Mouse (Mus musculus): ENCODE data around the gene Gpx7. TPM values are rescaled to one million over a fixed set of nuclear protein-coding genes. Genes with fewer than 3 reads are reported as not detected.

Gene Gpx7
- 21.5 and 21.8 TPM in 2 replicates for polyA plus RNA-seq (2014; fragmentation: Nextera tagmentation; extraction: Ambion mirVana)

- H3K36me3 ChIP-seq (ENCODE audit: control insufficient read depth, insufficient read depth, low read length), result no peaks in the 10 kb centered on the region
- H3K4me1 ChIP-seq (replicated peaks; ENCODE audit: control insufficient read depth, insufficient read depth, low read length), result peaks cover 4% of the 10 kb centered on the region; the same call in 1 of the 2 replicates
- WGBS, result 12% methylated on average over 15 of the region's 15 CpGs
- peak within 1 kb of the TSS; percentile 71 for H3K4me2 ChIP-seq
- peaks cover 13% of the 10 kb centered on the region for H3K27me3 ChIP-seq (replicated peaks; ENCODE audit: control insufficient read depth, insufficient read depth, low read length)
- ATAC-seq (replicated peaks; ENCODE audit: low FRiP score) (no peak), DNase-seq (ENCODE audit: low spot score) (no peak)
- H3K9ac ChIP-seq (ENCODE audit: low read depth, low read length), result peak within 1 kb of the TSS; percentile 50
- H3K27ac ChIP-seq (ENCODE audit: low read depth, low read length), result peak within 1 kb of the TSS; percentile 62
- no peaks in the 10 kb centered on the region for H3K9me3 ChIP-seq (ENCODE audit: control insufficient read depth, low read length)
- H3K4me3 ChIP-seq (ENCODE audit: low read depth, low read length), result peak within 1 kb of the TSS; percentile 49
These were observed at the start of gene Gpx7 for GRCm38 (mm10) chr4:108406861-108407401. Gene Gpx7, minus strand, starts transcription at chr4:108406961.

GRCm38 (mm10) chr4:108456028-108456427, 49.3 kb upstream of the Gpx7 start:
- Histone ChIP-seq H3K4me2 (no peak overlapping the region), H3K27me3 (replicated peaks; ENCODE audit: control insufficient read depth, insufficient read depth, low read length) (no peaks in the 10 kb centered on the region), H3K36me3 (ENCODE audit: control insufficient read depth, insufficient read depth, low read length) (no peaks in the 10 kb centered on the region), H3K4me1 (replicated peaks; ENCODE audit: control insufficient read depth, insufficient read depth, low read length) (peaks cover 16% of the 10 kb centered on the region), H3K9me3 (ENCODE audit: control insufficient read depth, low read length) (no peaks in the 10 kb centered on the region), H3K27ac (ENCODE audit: low read depth, low read length) (peak overlapping the region; percentile 22; the same call in 1 of the 2 replicates), H3K9ac (ENCODE audit: low read depth, low read length) (no peak overlapping the region), H3K4me3 (ENCODE audit: low read depth, low read length) (no peak overlapping the region)
- 48% methylated on average over 2 of the region's 2 CpGs for WGBS
- DNase-seq (ENCODE audit: low spot score), result no peak
- no peak for ATAC-seq (replicated peaks; ENCODE audit: low FRiP score)

GRCm38 (mm10) chr4:108448091-108448490, 41.3 kb upstream of the Gpx7 start:
- DNase-seq (ENCODE audit: low spot score) (no peak), ATAC-seq (replicated peaks; ENCODE audit: low FRiP score) (no peak)
- 39% methylated on average over 7 of the region's 7 CpGs for WGBS
- Histone ChIP-seq H3K4me1 (replicated peaks; ENCODE audit: control insufficient read depth, insufficient read depth, low read length) (no peaks in the 10 kb centered on the region), H3K27ac (ENCODE audit: low read depth, low read length) (no peak overlapping the region), H3K9ac (ENCODE audit: low read depth, low read length) (no peak overlapping the region), H3K9me3 (ENCODE audit: control insufficient read depth, low read length) (no peaks in the 10 kb centered on the region), H3K27me3 (replicated peaks; ENCODE audit: control insufficient read depth, insufficient read depth, low read length) (no peaks in the 10 kb centered on the region), H3K36me3 (ENCODE audit: control insufficient read depth, insufficient read depth, low read length) (no peaks in the 10 kb centered on the region), H3K4me2 (no peak overlapping the region), H3K4me3 (ENCODE audit: low read depth, low read length) (no peak overlapping the region)

- Histone ChIP-seq H3K27me3 (replicated peaks; ENCODE audit: control insufficient read depth, insufficient read depth, low read length) (no peaks in the 10 kb centered on the region), H3K9me3 (ENCODE audit: control insufficient read depth, low read length) (no peaks in the 10 kb centered on the region), H3K4me1 (replicated peaks; ENCODE audit: control insufficient read depth, insufficient read depth, low read length) (peaks cover 5% of the 10 kb centered on the region; the same call in 1 of the 2 replicates), H3K4me3 (ENCODE audit: low read depth, low read length) (no peak overlapping the region), H3K36me3 (ENCODE audit: control insufficient read depth, insufficient read depth, low read length) (no peaks in the 10 kb centered on the region), H3K27ac (ENCODE audit: low read depth, low read length) (no peak overlapping the region), H3K9ac (ENCODE audit: low read depth, low read length) (no peak overlapping the region), H3K4me2 (no peak overlapping the region)
- 58% methylated on average over 6 of the region's 6 CpGs for WGBS
- no peak for DNase-seq (ENCODE audit: low spot score)
- ATAC-seq (replicated peaks; ENCODE audit: low FRiP score), result no peak
These were observed 31.5 kb upstream of the Gpx7 start for GRCm38 (mm10) chr4:108438082-108438840.

- no peak for DNase-seq (ENCODE audit: low spot score)
- H3K4me1 ChIP-seq (replicated peaks; ENCODE audit: control insufficient read depth, insufficient read depth, low read length), result peaks cover 12% of the 10 kb centered on the region
- ATAC-seq (replicated peaks; ENCODE audit: low FRiP score), result no peak
- no peak overlapping the region for H3K4me3 ChIP-seq (ENCODE audit: low read depth, low read length)
- no peaks in the 10 kb centered on the region for H3K36me3 ChIP-seq (ENCODE audit: control insufficient read depth, insufficient read depth, low read length)
- H3K27ac ChIP-seq (ENCODE audit: low read depth, low read length), result no peak overlapping the region
- H3K4me2 ChIP-seq, result no peak overlapping the region
- no peak overlapping the region for H3K9ac ChIP-seq (ENCODE audit: low read depth, low read length)
- 67% methylated on average over 1 of the region's 1 CpGs for WGBS
- H3K9me3 ChIP-seq (ENCODE audit: control insufficient read depth, low read length), result no peaks in the 10 kb centered on the region
- no peaks in the 10 kb centered on the region for H3K27me3 ChIP-seq (replicated peaks; ENCODE audit: control insufficient read depth, insufficient read depth, low read length)
These were observed 29.5 kb upstream of the Gpx7 start for GRCm38 (mm10) chr4:108436225-108436624.

GRCm38 (mm10) chr4:108435646-108436045, 28.9 kb upstream of the Gpx7 start:
- ATAC-seq (replicated peaks; ENCODE audit: low FRiP score) (no peak), DNase-seq (ENCODE audit: low spot score) (no peak)
- H3K4me3 ChIP-seq (ENCODE audit: low read depth, low read length), result no peak overlapping the region
- no peaks in the 10 kb centered on the region for H3K36me3 ChIP-seq (ENCODE audit: control insufficient read depth, insufficient read depth, low read length)
- H3K9me3 ChIP-seq (ENCODE audit: control insufficient read depth, low read length), result no peaks in the 10 kb centered on the region
- no peak overlapping the region for H3K4me2 ChIP-seq
- H3K27ac ChIP-seq (ENCODE audit: low read depth, low read length), result peak overlapping the region; percentile 4; the same call in 1 of the 2 replicates
- WGBS, result 54% methylated on average over 3 of the region's 3 CpGs
- no peak overlapping the region for H3K9ac ChIP-seq (ENCODE audit: low read depth, low read length)
- H3K27me3 ChIP-seq (replicated peaks; ENCODE audit: control insufficient read depth, insufficient read depth, low read length), result no peaks in the 10 kb centered on the region
- peaks cover 16% of the 10 kb centered on the region for H3K4me1 ChIP-seq (replicated peaks; ENCODE audit: control insufficient read depth, insufficient read depth, low read length)

- H3K4me2 ChIP-seq, result no peak overlapping the region
- DNase-seq (ENCODE audit: low spot score), result no peak
- no peak for ATAC-seq (replicated peaks; ENCODE audit: low FRiP score)
- no peaks in the 10 kb centered on the region for H3K36me3 ChIP-seq (ENCODE audit: control insufficient read depth, insufficient read depth, low read length)
- 83% methylated on average over 3 of the region's 3 CpGs for WGBS
- no peak overlapping the region for H3K9ac ChIP-seq (ENCODE audit: low read depth, low read length)
- no peaks in the 10 kb centered on the region for H3K27me3 ChIP-seq (replicated peaks; ENCODE audit: control insufficient read depth, insufficient read depth, low read length)
- H3K27ac ChIP-seq (ENCODE audit: low read depth, low read length), result no peak overlapping the region
- peaks cover 17% of the 10 kb centered on the region for H3K4me1 ChIP-seq (replicated peaks; ENCODE audit: control insufficient read depth, insufficient read depth, low read length)
- H3K9me3 ChIP-seq (ENCODE audit: control insufficient read depth, low read length), result no peaks in the 10 kb centered on the region
- H3K4me3 ChIP-seq (ENCODE audit: low read depth, low read length), result no peak overlapping the region
These were observed 28.0 kb upstream of the Gpx7 start for GRCm38 (mm10) chr4:108434781-108435180.

- Histone ChIP-seq H3K4me1 (replicated peaks; ENCODE audit: control insufficient read depth, insufficient read depth, low read length) (peaks cover 17% of the 10 kb centered on the region), H3K4me3 (ENCODE audit: low read depth, low read length) (no peak overlapping the region), H3K4me2 (no peak overlapping the region), H3K9me3 (ENCODE audit: control insufficient read depth, low read length) (no peaks in the 10 kb centered on the region), H3K27me3 (replicated peaks; ENCODE audit: control insufficient read depth, insufficient read depth, low read length) (no peaks in the 10 kb centered on the region), H3K9ac (ENCODE audit: low read depth, low read length) (no peak overlapping the region), H3K36me3 (ENCODE audit: control insufficient read depth, insufficient read depth, low read length) (no peaks in the 10 kb centered on the region), H3K27ac (ENCODE audit: low read depth, low read length) (no peak overlapping the region)
- DNase-seq (ENCODE audit: low spot score), result no peak
- WGBS, result 69% methylated on average over 4 of the region's 4 CpGs
- no peak for ATAC-seq (replicated peaks; ENCODE audit: low FRiP score)
These were observed 27.5 kb upstream of the Gpx7 start for GRCm38 (mm10) chr4:108434221-108434620.

GRCm38 (mm10) chr4:108433341-108433740, 26.6 kb upstream of the Gpx7 start:
- no peak for DNase-seq (ENCODE audit: low spot score)
- Histone ChIP-seq H3K27me3 (replicated peaks; ENCODE audit: control insufficient read depth, insufficient read depth, low read length) (no peaks in the 10 kb centered on the region), H3K4me2 (no peak overlapping the region), H3K4me1 (replicated peaks; ENCODE audit: control insufficient read depth, insufficient read depth, low read length) (peaks cover 20% of the 10 kb centered on the region), H3K9me3 (ENCODE audit: control insufficient read depth, low read length) (no peaks in the 10 kb centered on the region), H3K36me3 (ENCODE audit: control insufficient read depth, insufficient read depth, low read length) (no peaks in the 10 kb centered on the region), H3K27ac (ENCODE audit: low read depth, low read length) (no peak overlapping the region), H3K4me3 (ENCODE audit: low read depth, low read length) (no peak overlapping the region), H3K9ac (ENCODE audit: low read depth, low read length) (no peak overlapping the region)
- WGBS, result 36% methylated on average over 6 of the region's 6 CpGs
- ATAC-seq (replicated peaks; ENCODE audit: low FRiP score), result no peak
